Mouse (Mus musculus) MEL (cell line): Measurements from ENCODE around the gene Cox20. TPM values are rescaled to one million over a fixed set of nuclear protein-coding genes. Genes with fewer than 3 reads are reported as not detected.

Source experiments
- DNase-seq: peaks from one replicate; pipeline ENCODE4 v3.0.0; 2011; ENCODE audit warnings: low read depth, low spot score
- H3K27ac ChIP-seq: 2 replicates; pipeline ENCODE4 v1.5.1; 2012; ENCODE audit warnings: low read depth, mild to moderate bottlenecking, control low read depth, low read length, moderate library complexity; ENCODE audit not compliant: control insufficient read depth
- H3K27me3 ChIP-seq, 2 experiments: fragments of 150-350 bp in 1 of 2; sonication (generic) in 1 of 2; 2 replicates each; pipeline ENCODE4 v1.6.1; 2012; ENCODE audit warnings: low read length in 2 of 2, mild to moderate bottlenecking in 2 of 2, improper control_type of control experiment in 1 of 2, moderate library complexity in 1 of 2; ENCODE audit not compliant: insufficient read depth in 2 of 2, control insufficient read depth in 1 of 2
- H3K36me3 ChIP-seq, 2 experiments: 2 replicates each; pipeline ENCODE4 v1.6.1; 2012 to 2014; ENCODE audit warnings: low read length in 2 of 2, improper control_type of control experiment in 1 of 2, inconsistent platforms in 1 of 2, mild to moderate bottlenecking in 1 of 2; ENCODE audit not compliant: insufficient read depth in 2 of 2, control insufficient read depth in 1 of 2
- H3K4me1 ChIP-seq, 2 experiments: fragments of 150-350 bp in 1 of 2; sonication (generic) in 1 of 2; 2 replicates each; pipeline ENCODE4 v1.6.1; 2012; ENCODE audit warnings: low read length in 2 of 2, improper control_type of control experiment in 1 of 2, mild to moderate bottlenecking in 1 of 2; ENCODE audit not compliant: insufficient read depth in 2 of 2, control insufficient read depth in 1 of 2
- H3K4me3 ChIP-seq, 2 experiments: fragments of 150-350 bp in 1 of 2; sonication (generic) in 1 of 2; 2 replicates each; pipeline ENCODE4 v1.5.1; 2012; ENCODE audit warnings: low read depth in 2 of 2, low read length in 2 of 2, mild to moderate bottlenecking in 2 of 2, moderate library complexity in 2 of 2, control low read depth in 1 of 2, improper control_type of control experiment in 1 of 2; ENCODE audit not compliant: control insufficient read depth in 1 of 2, insufficient read depth in 1 of 2
- H3K79me2 ChIP-seq: 2 replicates; pipeline ENCODE4 v1.6.1; 2012; ENCODE audit warnings: mild to moderate bottlenecking, low read length, moderate library complexity; ENCODE audit not compliant: control insufficient read depth, poor library complexity, insufficient read depth
- H3K9ac ChIP-seq: 2 replicates; pipeline ENCODE4 v1.6.1; 2012; ENCODE audit warnings: low read depth, mild to moderate bottlenecking, control low read depth, low read length, moderate library complexity; ENCODE audit not compliant: control insufficient read depth, poor library complexity, severe bottlenecking
- H3K9me3 ChIP-seq: fragments of 150-350 bp; sonication (generic); replicated peaks from 2 replicates; pipeline ENCODE4 v1.6.1; 2012; ENCODE audit warnings: mild to moderate bottlenecking, low read length, improper control_type of control experiment, moderate library complexity; ENCODE audit not compliant: insufficient read depth
- CHD1 ChIP-seq: IDR thresholded peaks from 2 replicates; pipeline ENCODE4 v1.6.1; 2012; ENCODE audit warnings: low read depth, mild to moderate bottlenecking, inconsistent platforms, low read length, improper control_type of control experiment
- EP300 ChIP-seq, 2 experiments: IDR thresholded peaks; 2 replicates each; pipeline ENCODE4 v1.6.1; 2011; ENCODE audit warnings: improper control_type of control experiment in 2 of 2, low read length in 2 of 2, low read depth in 1 of 2, mild to moderate bottlenecking in 1 of 2
- GABPA ChIP-seq: IDR thresholded peaks from 2 replicates; pipeline ENCODE4 v1.6.1; 2012; ENCODE audit warnings: low read depth, mild to moderate bottlenecking, inconsistent platforms, low read length, improper control_type of control experiment, moderate library complexity
- HCFC1 ChIP-seq: IDR thresholded peaks from 2 replicates; pipeline ENCODE4 v1.6.1; 2012; ENCODE audit warnings: low read depth, mild to moderate bottlenecking, inconsistent platforms, low read length, improper control_type of control experiment, moderate library complexity
- JUND ChIP-seq: IDR thresholded peaks from 2 replicates; pipeline ENCODE4 v1.6.1; 2011; ENCODE audit warnings: low read depth, mild to moderate bottlenecking, improper control_type of control experiment, low read length
- MAX ChIP-seq: IDR thresholded peaks from 2 replicates; pipeline ENCODE4 v1.6.1; 2011; ENCODE audit warnings: low read length, improper control_type of control experiment
- MEF2A ChIP-seq: IDR thresholded peaks from 2 replicates; pipeline ENCODE4 v1.6.1; 2014; ENCODE audit warnings: low read depth, mild to moderate bottlenecking, inconsistent platforms, low read length, improper control_type of control experiment; ENCODE audit not compliant: poor library complexity, insufficient replicate concordance, severe bottlenecking; ENCODE audit errors: extremely low read depth
- NRF1 ChIP-seq: IDR thresholded peaks from 2 replicates; pipeline ENCODE4 v1.6.1; 2014; ENCODE audit warnings: low read depth, mild to moderate bottlenecking, inconsistent platforms, low read length, improper control_type of control experiment, moderate library complexity; ENCODE audit not compliant: poor library complexity, insufficient read depth, severe bottlenecking
- POLR2AphosphoS2 ChIP-seq: IDR thresholded peaks from 2 replicates; pipeline ENCODE4 v1.6.1; 2011; ENCODE audit warnings: low read length, improper control_type of control experiment
- POLR2AphosphoS5 ChIP-seq: IDR thresholded peaks from 2 replicates; pipeline ENCODE4 v1.6.1; 2012; ENCODE audit warnings: low read depth, borderline replicate concordance, mild to moderate bottlenecking, inconsistent platforms, low read length, moderate library complexity, mixed read lengths
- SIN3A ChIP-seq: IDR thresholded peaks from 2 replicates; pipeline ENCODE4 v1.6.1; 2012; ENCODE audit warnings: low read length, improper control_type of control experiment, inconsistent platforms
- TCF12 ChIP-seq: IDR thresholded peaks from 2 replicates; pipeline ENCODE4 v1.6.1; 2014; ENCODE audit warnings: low read depth, mild to moderate bottlenecking, inconsistent platforms, low read length, improper control_type of control experiment, moderate library complexity
- USF2 ChIP-seq, 2 experiments: IDR thresholded peaks; 2 replicates each; pipeline ENCODE4 v1.6.1; 2011 to 2012; ENCODE audit warnings: improper control_type of control experiment in 2 of 2, low read length in 2 of 2, borderline replicate concordance in 1 of 2, inconsistent platforms in 1 of 2, low read depth in 1 of 2, mild to moderate bottlenecking in 1 of 2; ENCODE audit not compliant: insufficient read depth in 1 of 2
- ZNF384 ChIP-seq: IDR thresholded peaks from 2 replicates; pipeline ENCODE4 v1.6.1; 2012; ENCODE audit warnings: low read depth, mild to moderate bottlenecking, inconsistent platforms, low read length, improper control_type of control experiment
- polyA plus RNA-seq, 2 experiments: library from polyadenylated mRNA; stranded (reverse) in 1 of 2; unstranded in 1 of 2; fragments of >175 nt in 1 of 2; fragments of >200 nt in 1 of 2; gene quantifications; 2 replicates each; pipeline versions ENCODE4 v1.2.1 to v1.2.4; 2012; ENCODE audit warnings: low replicate concordance in 2 of 2, low read depth in 1 of 2; ENCODE audit not compliant: insufficient read length in 2 of 2, insufficient read depth in 1 of 2, missing spikeins in 1 of 2
- total RNA-seq: library from RNA; depleted of rRNA; stranded (reverse); fragments of 300-350 nt; gene quantifications from 2 replicates; pipeline ENCODE4 v1.2.3, GENCODE M21; 2012

Gene Cox20
- total and polyA plus RNA-seq, 3 experiments, result 24.3 to 27.3 TPM; not detected in 1

- H3K27me3 ChIP-seq, result no peaks in the 10 kb centered on the region
- no peak overlapping the region; the same call in 1 of the 2 replicates for H3K27ac ChIP-seq
- H3K4me1 ChIP-seq, result peaks cover 2 to 14% of the 10 kb centered on the region in 2 experiments; a peak in 2 of 4 replicates
- peak; percentile 26 for DNase-seq
- peaks cover 16% of the 10 kb centered on the region for H3K79me2 ChIP-seq
- TF ChIP-seq USF2 (IDR thresholded peaks at IDR 0.05; ENCODE audit: borderline replicate concordance in 1 of 2, insufficient read depth in 1 of 2, low read depth in 1 of 2, low read length in 2 of 2), result no peak
- TF ChIP-seq POLR2AphosphoS2, result peak; percentile 44; the same call in 1 of the 2 replicates
- no peak for TF ChIP-seq GABPA
- TF ChIP-seq MAX, result no peak
- TF ChIP-seq TCF12, result no peak
- no peak for TF ChIP-seq NRF1
- no peak for TF ChIP-seq CHD1
- TF ChIP-seq EP300 (IDR thresholded peaks at IDR 0.05; ENCODE audit: low read depth in 1 of 2, low read length in 2 of 2), result no peak
- H3K4me3 ChIP-seq, result no peak overlapping the region
- H3K9ac ChIP-seq, result no peak overlapping the region
- peaks cover 76 to 80% of the 10 kb centered on the region in 2 experiments for H3K36me3 ChIP-seq
- no peaks in the 10 kb centered on the region for H3K9me3 ChIP-seq
Measured at GRCm38 (mm10) chr1:178326950-178327349, 8.0 kb downstream of the Cox20 start.

GRCm38 (mm10) chr1:178329017-178329416 lies 10.1 kb downstream of the Cox20 start:
- Histone ChIP-seq H3K27ac (no peak overlapping the region), H3K27me3 (no peaks in the 10 kb centered on the region), H3K79me2 (peaks cover 31% of the 10 kb centered on the region), H3K4me3 (no peak overlapping the region), H3K4me1 (peaks cover 8 to 18% of the 10 kb centered on the region in 2 experiments), H3K9me3 (no peaks in the 10 kb centered on the region), H3K36me3 (peaks cover 84 to 85% of the 10 kb centered on the region in 2 experiments), H3K9ac (no peak overlapping the region)
- TF ChIP-seq SIN3A (peak; percentile 37; the same call in 1 of the 2 replicates), HCFC1 (no peak), CHD1 (peak; percentile 43; the same call in 1 of the 2 replicates), EP300 (IDR thresholded peaks at IDR 0.05; ENCODE audit: low read depth in 1 of 2, low read length in 2 of 2) (peak in 1 of 2 experiments; percentile 17; a peak in 1 of 4 replicates), POLR2AphosphoS5 (no peak), ZNF384 (peak; percentile 92), TCF12 (no peak), MEF2A (peak; percentile 46; the same call in 1 of the 2 replicates), JUND (no peak)
- DNase-seq, result peak; percentile 43
